Mouse (Mus musculus) gonadal fat pad, adult 2 months (tissue): ENCODE measurements around the gene Rsph3a. TPM values are rescaled to one million over a fixed set of nuclear protein-coding genes. Genes with fewer than 3 reads are reported as not detected.
"Not testable (repeated sequence)": the region's sequence is repeated elsewhere in the genome, so short reads cannot be mapped to it uniquely, and the experiment has no call there.

Source experiments
- DNase-seq: peaks from one replicate; pipeline ENCODE4 v3.0.0-alpha.2; 2012; ENCODE audit warnings: low read depth
- polyA plus RNA-seq: library from polyadenylated mRNA; depleted of rRNA; stranded (reverse); fragments of >200 nt; gene quantifications from 2 replicates; pipeline ENCODE4 v1.2.3, GENCODE M21; 2012

Gene Rsph3a
- polyA plus RNA-seq, 1 experiment: 63.3 TPM

DNA sequence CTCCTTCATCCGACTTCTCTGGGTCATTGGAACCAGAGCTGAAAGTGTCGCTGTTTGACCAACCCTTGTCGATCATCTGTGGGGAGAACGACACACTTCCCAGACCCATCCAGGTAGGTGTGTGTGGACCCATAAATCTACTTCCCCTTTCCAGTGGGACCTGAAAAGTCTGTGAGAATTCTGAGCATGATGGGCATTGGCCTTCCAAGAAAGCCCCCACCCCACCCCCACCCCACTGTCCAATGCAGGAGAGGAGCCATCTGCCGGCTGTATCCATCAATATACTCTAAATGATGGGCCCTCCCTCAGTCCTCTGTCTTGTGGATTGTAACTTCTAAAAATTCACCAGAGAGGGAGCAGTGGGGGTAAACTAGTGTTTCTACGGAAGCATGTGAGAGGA, 16.8 kb upstream of the Rsph3a start:
- DNase-seq: no peak

DNA sequence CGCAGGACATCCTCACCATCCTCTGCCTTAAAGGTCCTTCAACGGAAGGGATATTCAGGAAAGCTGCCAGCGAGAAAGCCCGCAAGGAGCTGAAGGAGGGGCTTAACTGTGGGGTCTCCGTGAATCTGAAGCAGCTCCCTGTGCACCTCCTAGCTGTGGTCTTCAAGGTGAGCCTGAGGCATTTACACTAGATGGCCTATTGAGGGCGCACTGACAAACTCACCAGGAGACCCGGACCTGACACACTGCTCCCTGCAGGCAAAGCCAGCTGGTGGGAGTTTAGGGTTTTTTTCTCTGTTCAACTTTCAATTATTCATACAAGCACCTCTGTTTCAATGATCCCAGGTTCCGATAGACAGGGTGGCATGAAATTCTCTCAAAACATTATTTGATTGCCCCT, 16.1 kb upstream of the Rsph3a start:
- DNase-seq: no peak

DNA sequence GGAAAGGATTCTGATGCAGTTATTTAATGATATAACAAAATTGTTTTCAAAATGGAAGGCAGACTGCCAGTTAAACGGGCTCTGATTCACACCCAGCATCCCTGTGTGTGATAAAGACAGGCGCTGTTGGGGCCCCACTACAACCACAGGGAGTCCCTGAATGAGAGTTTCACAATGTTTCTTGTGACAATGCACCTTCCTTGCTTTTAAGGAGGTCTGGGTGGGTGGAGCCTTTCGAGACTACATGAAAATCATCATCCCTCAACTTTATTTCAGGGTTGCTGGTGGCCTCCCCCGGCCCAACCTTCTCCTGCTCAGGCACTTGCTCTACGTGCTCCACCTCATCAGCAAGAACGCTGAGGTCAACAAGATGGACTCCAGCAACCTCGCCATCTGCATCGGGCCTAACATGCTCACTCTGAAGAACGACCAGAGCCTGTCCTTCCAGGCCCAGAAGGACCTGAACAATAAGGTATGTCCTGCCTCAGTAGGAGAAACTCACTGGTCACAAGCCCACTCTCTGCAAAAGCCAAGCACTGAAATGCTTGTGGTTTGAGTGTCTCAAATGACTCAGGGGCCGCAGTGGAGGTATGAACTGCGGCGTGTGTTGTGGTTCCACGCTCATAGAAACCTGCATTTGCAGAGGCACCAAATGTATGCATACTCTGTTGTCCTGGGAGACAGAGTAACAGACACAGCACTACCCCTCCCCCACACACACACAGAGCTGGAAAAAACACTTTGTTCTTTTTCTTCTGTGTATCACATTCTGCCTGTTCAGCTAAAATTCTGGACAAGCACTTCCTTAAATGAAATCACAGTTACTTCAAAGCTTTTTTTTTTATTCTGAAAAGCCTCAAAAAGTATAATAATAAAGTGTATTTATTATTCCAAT, 14.1 kb upstream of the Rsph3a start:
- no peak for DNase-seq

DNA sequence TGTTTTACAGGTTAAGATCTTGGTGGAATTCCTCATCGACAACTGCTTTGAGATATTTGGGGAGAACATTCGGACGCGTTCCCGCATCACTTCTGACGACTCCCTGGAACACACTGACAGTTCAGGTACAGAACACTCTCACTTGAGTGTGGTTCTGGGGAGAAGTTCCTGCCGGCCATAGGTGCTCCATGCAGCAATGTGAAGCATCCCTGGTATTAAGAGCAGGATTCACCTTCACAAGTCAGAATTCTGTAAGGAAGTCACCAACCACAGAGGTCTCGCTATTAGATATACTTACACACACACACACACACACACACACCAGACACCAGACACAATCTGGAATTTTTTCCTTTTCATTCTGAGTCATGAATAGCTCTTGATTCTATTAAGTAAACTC, 13.3 kb upstream of the Rsph3a start:
- DNase-seq: not testable (repeated sequence)

DNA sequence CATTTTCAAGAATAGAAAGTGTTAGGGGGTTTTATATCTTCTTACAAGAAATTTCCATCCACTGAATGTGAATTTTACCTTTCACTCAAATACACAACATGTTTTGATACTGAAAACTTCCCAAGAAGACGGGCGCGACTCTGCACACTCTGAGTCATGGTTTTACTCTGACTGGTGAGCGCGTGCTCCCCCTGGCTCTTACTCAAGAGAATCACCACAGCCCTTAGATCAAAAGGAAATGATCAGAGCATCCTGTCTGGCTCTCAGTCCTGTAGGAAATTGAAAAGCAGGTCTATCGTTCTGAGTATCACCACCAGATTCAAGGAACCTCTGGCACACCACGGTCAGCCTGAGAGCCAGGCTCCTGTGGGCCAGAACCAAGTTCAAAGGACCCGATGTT, 5.8 kb upstream of the Rsph3a start:
- DNase-seq: no peak

DNA sequence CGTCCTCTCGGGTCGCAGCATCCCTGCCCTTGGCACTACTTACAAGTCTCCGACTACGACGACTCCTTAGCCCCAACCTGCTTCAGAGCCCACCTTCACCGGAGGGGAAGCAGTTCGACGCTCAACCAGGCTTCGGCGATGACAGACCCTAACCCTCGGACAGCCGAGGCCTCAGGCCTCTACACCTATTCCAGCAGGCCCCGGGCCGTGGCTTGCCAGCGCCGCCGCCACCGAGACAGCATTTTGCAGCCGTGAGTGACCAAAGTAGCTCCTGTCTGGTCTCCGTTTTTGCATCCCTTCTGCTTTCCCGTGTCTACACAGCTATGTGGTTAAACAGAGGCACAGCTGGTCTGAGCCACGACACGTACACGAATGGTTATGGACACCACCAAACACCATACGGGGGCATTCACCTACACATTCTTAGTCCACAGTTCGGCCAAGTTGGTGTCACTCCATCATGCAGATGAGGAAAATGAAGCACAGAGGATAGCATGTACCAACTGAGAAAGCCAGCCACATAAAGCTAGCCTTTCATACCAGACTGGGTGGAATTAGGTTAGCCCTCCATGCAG, 726 bp downstream of the Rsph3a start:
- DNase-seq: not testable (repeated sequence)

DNA sequence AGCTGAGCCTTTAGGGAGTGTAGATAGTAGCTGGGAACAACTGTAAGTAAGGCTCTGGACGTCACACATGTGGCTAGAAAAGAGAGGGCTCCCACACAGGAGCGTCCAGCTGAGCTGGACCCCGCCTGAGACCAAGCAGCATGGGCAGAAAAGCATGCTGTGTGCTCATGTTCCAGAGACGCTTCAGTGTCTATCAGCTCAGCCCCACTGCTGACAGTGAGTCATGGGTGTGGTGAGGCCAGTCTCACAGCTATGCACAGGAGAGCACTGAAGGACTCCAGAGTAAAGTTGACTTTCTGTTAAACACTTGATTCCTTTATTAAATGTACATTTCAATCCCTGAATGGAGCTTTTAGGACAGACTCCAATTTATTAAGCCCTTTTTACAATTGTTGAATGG, 5.9 kb downstream of the Rsph3a start:
- DNase-seq: not testable (repeated sequence)

DNA sequence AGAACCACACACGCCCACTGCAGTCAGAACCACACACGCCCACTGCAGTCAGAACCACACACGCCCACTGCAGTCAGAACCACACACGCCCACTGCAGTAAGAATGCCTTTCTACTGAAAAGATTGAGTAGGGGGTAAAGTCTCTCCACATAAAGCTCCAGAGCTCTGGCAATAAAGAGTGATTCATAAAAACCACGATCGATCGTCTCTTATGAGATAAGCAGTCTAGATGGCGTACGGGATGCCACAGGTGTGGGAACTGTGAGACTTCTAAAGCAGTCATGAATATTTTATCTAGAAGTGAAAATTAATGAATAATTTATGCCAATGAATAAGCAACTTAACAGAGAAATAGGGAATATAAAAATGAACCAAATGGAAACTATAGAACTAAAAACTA, 11.8 kb downstream of the Rsph3a start:
- DNase-seq: not testable (repeated sequence)

DNA sequence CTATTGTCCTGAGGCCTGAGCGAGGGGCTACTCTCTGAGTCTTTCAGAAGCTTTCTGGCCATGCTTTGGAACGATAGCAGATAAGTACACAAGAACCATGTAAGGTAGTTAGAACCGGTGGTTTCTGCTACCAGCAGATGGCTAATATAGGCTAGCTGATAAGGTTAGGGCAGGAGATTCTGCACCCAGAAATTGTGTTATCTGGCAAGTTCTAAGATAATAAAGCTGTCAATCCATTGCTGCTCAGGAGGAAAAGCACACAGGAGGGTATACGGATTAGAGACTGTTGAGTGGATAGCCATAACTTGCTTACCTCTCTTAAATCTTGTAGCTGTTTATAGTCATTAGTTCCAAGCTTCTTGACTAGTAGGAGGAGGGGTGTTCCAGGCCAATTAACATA, 17.9 kb downstream of the Rsph3a start:
- DNase-seq: not testable (repeated sequence)

DNA sequence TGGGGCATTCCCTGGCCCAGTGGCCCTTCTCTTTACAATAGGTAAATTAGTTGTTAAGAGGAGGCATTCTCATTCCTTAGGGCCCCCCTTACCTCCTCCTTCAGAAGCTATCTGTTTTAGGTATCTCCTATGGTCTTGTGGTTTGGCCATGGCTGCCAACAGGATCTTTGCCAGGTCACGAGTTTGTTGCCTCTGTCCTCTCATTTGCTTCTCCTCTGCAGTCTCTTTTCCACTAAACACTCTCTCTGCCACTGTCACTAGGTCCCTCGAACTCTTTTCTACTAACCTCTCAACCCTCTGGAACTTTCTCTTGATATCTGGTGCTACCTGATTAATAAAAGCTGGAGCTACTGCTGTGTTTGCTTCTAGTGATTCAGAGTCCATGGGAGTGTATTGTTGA, 19.0 kb downstream of the Rsph3a start:
- DNase-seq: not testable (repeated sequence)

DNA sequence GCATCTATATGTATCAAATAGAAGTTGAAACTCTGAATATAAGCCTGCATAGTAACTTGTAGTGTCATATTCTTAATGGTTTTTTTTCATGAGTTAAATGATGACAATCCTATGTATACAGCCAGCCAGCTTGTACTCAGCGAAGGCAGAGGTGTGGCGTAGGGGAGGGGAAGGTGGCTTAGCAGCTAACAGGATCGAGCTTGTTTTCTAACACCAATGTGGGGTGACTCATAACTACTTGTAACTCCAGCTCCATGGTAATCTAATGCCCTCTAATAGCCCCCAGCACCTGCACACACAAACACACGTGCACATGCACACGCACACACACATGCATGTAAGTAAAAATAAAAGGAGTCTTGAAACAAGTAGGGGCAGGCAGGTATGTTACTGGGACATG, 23.1 kb downstream of the Rsph3a start:
- DNase-seq: not testable (repeated sequence)

DNA sequence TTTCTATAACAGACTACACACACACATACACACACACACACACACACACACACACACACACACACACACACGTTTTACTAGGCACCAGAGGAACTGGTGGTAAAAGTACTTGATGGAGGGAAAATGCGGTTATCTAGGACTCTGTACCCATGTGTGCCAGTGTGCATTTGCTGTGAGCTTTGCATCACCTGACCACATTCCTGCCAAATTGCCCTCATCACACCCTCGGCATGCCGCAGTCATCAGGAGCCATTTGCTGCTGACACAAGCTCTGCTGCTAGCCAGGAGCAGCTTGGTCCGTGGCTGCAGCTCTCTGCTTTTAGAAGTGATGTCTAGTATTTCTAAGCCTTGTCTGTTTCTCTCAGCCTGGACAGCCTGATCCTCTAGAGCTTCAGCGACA, 24.4 kb downstream of the Rsph3a start:
- not testable (repeated sequence) for DNase-seq

DNA sequence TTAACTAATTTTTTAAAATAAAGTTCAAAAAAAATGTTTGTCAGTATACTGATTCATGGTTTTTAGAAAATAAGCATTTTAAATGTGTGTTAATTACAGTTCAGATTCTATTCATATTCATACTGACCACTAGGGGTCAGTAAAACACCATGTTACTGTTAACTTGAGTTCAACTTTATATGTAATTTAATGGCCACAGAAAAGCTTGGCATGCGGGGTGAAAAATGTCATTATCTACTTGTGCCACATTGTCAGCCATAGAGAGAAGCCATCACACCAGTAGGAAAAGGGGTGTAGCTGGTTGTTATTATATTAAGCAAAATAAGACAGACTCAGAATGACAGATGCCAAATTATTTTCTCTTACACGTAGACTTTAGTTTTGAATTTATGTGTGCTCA, 38.1 kb downstream of the Rsph3a start:
- not testable (repeated sequence) for DNase-seq

DNA sequence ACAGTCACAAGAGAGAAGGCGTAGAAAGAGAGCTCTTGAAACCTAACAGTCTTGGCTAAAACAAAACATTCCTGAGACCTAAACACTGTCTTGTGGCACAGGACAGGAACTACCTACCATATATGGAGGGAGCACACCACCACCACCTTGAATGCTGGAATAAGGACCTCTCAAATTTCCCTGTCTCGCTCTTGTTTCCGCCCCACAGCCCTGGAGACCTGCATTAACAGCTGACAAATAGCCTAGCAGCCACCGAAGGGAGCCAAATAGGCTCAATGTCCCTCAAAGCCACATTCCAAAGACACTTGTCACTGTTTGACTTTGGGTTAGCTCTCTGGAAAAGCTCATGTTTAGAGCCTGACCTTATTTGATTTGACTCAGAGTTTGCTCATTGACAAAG, 40.2 kb downstream of the Rsph3a start:
- DNase-seq: not testable (repeated sequence)

DNA sequence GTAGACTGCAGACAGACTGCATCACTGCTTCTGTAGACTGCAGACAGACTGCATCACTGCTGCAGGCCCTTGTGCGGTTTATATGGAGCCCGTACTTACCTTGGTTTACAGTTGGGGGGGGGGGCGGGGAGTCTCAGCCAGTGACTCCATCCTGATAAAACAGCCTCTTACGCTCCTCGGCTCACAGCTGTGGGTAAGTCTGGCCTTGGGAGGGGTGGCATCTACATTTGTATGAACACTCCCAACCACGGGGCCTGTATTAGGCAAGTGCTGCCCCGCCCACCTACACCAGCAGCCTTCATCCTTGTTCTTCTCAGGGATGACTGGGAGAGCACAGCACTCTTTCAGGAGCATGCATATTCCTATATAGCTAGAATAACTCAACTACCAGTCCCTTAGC, 41.6 kb downstream of the Rsph3a start:
- DNase-seq: not testable (repeated sequence)

DNA sequence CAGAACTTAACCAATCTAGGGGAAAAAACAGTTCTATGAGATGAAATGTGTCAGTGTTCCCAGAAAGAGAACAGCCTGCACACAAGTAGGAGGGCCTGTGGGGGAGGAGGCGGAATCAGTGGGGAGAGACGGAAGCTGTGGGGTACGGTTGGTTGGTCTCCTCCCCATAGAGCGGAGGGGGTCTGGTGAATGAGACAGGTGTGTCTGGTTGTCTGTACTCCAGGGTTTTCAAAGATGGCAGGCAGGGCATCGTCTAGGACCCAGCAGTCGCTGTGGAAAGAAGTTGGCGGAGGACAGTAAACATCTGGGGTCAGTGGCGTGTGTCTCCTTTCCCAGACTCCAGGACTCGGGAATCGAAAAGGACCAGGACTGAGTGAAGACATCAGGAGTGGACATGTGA, 57.8 kb downstream of the Rsph3a start:
- not testable (repeated sequence) for DNase-seq

DNA sequence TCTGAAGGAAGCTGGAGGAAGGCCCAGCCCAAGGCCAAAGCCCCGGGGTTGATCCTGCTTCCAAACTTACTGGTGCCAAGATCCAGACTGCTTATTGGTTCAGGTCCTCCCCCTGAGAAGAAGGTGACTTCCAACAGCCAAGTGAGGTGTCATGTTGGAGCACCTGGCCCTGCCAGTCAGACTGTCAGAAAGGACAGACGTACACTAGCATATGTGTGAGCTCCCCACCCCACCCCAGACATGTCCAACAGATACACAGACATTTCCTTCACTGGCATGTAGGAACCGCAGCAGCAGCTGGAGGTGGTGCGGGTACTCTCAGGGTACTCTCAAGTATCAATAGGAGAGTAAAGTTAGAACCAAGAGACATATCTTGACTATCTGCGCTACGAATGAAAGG, 61.4 kb downstream of the Rsph3a start:
- DNase-seq: not testable (repeated sequence)

DNA sequence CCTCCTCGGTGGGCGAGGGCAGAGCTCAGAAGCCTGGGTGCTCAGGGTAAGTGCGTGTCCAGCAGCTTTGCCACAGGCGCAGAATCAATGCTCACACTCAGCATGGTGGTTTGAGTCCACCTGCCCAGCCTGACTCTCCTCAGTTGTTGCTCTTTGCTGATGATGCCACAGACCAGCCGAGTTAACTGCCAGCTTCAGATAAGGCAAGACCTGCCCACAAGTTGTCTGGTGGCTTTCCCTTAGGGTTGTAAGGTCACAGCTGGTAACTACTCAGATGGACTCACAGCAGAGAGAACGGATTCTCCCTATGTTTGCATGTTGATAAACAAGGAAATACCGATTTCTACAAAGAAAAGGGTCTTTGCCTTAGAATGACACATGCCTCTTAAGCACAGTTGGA, 64.2 kb downstream of the Rsph3a start:
- not testable (repeated sequence) for DNase-seq

DNA sequence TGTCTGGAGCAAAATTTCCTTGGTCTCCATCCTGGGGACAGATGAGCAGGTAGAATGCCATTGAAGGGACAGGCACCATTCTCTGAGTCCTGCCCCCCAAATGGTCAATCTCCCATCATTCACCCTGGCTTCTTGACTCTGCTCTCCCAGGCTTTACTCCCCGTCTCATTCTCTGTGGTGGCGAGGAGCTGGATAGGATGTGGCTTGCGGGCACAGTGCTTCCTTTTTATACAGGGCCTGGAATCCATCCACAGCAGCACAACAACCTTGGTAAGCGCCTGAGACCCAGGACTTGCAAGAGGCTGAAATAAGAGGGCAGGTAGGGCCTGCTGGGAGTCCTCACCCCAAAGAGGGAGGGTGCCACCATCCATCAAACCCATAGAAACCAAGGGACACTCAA, 68.6 kb downstream of the Rsph3a start:
- not testable (repeated sequence) for DNase-seq

DNA sequence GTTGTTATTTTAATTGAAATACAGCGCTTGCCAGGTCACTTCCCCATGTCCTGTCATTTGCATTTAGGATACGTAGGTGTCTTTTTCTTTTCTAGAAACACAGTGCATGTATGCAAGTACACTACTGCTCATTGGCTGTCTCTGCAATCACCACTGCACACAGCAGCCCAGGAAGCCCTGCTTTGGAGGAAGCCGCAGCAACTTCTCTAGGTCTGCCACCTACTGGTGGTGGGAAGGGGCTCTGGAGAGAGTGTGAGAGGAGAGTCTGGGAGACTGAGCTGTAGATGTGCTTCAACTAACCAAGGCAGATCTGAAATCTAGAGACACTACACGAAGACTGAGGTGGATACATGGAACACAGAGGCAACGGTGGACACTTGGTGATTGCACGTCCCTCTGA, 77.3 kb downstream of the Rsph3a start:
- not testable (repeated sequence) for DNase-seq

DNA sequence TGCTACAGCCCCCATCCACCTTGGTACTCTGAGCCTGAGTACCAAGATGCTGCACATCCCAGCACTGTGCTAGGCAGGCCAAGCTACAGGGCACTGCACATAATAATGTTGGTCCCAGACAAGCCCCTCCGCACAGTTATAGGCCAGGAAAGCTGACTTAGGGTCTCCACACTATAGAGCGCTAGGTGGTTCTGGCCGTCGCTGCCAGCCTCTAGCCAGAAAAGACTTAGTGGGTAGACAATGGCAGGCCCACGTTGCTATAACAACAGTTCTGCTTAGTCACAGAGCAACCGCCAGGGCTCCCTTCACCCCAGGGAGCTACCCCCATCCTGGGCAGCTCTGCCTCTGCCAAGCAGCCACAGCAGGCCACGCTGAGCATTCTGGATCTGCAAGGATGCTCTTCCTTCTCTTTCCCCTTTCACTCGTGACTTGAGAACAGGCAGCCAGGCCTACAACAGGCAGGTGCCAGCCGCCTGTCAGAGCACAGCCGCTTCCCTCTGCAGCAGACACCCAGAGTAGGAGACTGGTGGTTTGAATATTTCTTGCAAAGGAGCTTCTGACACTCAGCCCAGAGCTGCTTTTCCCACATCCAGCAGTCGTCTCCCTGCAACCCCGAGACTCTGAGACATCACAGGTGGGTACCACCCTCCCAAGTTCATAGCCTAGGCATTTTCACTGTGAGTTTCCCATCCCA, 82.2 kb downstream of the Rsph3a start:
- not testable (repeated sequence) for DNase-seq
